Mouse (Mus musculus) lung, embryonic 16.5 days (tissue): Measurements from ENCODE around the gene Hirip3. TPM values are rescaled to one million over a fixed set of nuclear protein-coding genes. Genes with fewer than 3 reads are reported as not detected.

Experiments
- ATAC-seq: fragments of 200-750 bp; cut with Nextera tagmentation; 2 replicates; pipeline ENCODE4 v1.8.0; 2017; ENCODE audit warnings: low read depth, mild to moderate bottlenecking, moderate library complexity
- H3K27ac ChIP-seq: fragments of 300-500 bp; sonication (generic); 2 replicates; pipeline ENCODE4 v1.5.1; 2014; ENCODE audit warnings: mild to moderate bottlenecking, control low read depth, low read length
- H3K27me3 ChIP-seq: fragments of 300-500 bp; sonication (generic); 2 replicates; pipeline ENCODE4 v1.6.1; 2014; ENCODE audit warnings: low read depth, low read length, mixed read lengths; ENCODE audit not compliant: control insufficient read depth, insufficient read depth
- H3K36me3 ChIP-seq: fragments of 300-500 bp; sonication (generic); 2 replicates; pipeline ENCODE4 v1.6.1; 2014; ENCODE audit warnings: low read length; ENCODE audit not compliant: control insufficient read depth, insufficient read depth
- H3K4me1 ChIP-seq: fragments of 300-500 bp; sonication (generic); replicated peaks from 2 replicates; pipeline ENCODE4 v1.6.1; 2014; ENCODE audit warnings: low read length, mixed read lengths; ENCODE audit not compliant: control insufficient read depth, insufficient read depth
- H3K4me2 ChIP-seq: fragments of 300-500 bp; sonication (generic); 2 replicates; pipeline ENCODE4 v1.6.1; 2014; ENCODE audit warnings: low read depth, low read length, control low read depth
- H3K4me3 ChIP-seq: fragments of 300-500 bp; sonication (generic); 2 replicates; pipeline ENCODE4 v1.5.1; 2014; ENCODE audit warnings: mild to moderate bottlenecking, low read length, control low read depth
- H3K9ac ChIP-seq: fragments of 300-500 bp; sonication (generic); 2 replicates; pipeline ENCODE4 v1.6.1; 2014; ENCODE audit warnings: low read length, control low read depth
- H3K9me3 ChIP-seq: fragments of 300-500 bp; sonication (generic); 2 replicates; pipeline ENCODE4 v1.6.1; 2016; ENCODE audit warnings: low read length; ENCODE audit not compliant: control insufficient read depth
- WGBS: fragments of 180-500 bp; shearing (Covaris S2); extraction: QIAGEN DNeasy Blood & Tissue Kit; methylation state at CpG from one replicate; pipeline ENCODE4 v1.1.7; 2014; 5-methylcytosine and 5-hydroxymethylcytosine counted together
- polyA plus RNA-seq: library from polyadenylated mRNA; unstranded; fragments of >200 nt; fragmentation: Nextera tagmentation; extraction: Ambion mirVana; gene quantifications from 2 replicates; pipeline ENCODE4 v1.2.1, GENCODE M21; 2015

Hirip3 gene
- polyA plus RNA-seq, 1 experiment from 2014 or later = 30.3 TPM

GRCm38 (mm10) chr7:126867534-126867933 is 5.8 kb downstream of the Hirip3 start:
- Histone ChIP-seq H3K36me3 (peaks cover 51% of the 10 kb centered on the region), H3K4me1 (peaks cover 22% of the 10 kb centered on the region), H3K4me2 (no peak overlapping the region), H3K4me3 (no peak overlapping the region), H3K9me3 (no peaks in the 10 kb centered on the region), H3K27ac (peak overlapping the region; percentile 65), H3K27me3 (no peaks in the 10 kb centered on the region), H3K9ac (no peak overlapping the region)
- WGBS = 63% methylated on average over 2 of the region's 2 CpGs
- ATAC-seq = no peak

- ATAC-seq = peak; percentile 37; the same call in 1 of the 2 replicates
- Histone ChIP-seq H3K36me3 (peaks cover 56% of the 10 kb centered on the region), H3K4me3 (no peak overlapping the region), H3K27me3 (no peaks in the 10 kb centered on the region), H3K9ac (no peak overlapping the region), H3K27ac (peak overlapping the region; percentile 34), H3K9me3 (no peaks in the 10 kb centered on the region), H3K4me1 (peaks cover 19% of the 10 kb centered on the region), H3K4me2 (no peak overlapping the region)
- WGBS = 63% methylated on average over 12 of the region's 12 CpGs
Observed at GRCm38 (mm10) chr7:126868003-126868402, 6.2 kb downstream of the Hirip3 start.

GRCm38 (mm10) chr7:126869780-126870519 is 8.2 kb downstream of the Hirip3 start:
- H3K4me2 ChIP-seq = no peak overlapping the region
- 90% methylated on average over 23 of the region's 23 CpGs for WGBS
- H3K36me3 ChIP-seq = peaks cover 75% of the 10 kb centered on the region
- H3K4me3 ChIP-seq = no peak overlapping the region
- no peak overlapping the region for H3K27ac ChIP-seq
- H3K27me3 ChIP-seq = no peaks in the 10 kb centered on the region
- no peaks in the 10 kb centered on the region for H3K9me3 ChIP-seq
- H3K9ac ChIP-seq = no peak overlapping the region
- H3K4me1 ChIP-seq = peaks cover 2% of the 10 kb centered on the region; the same call in 1 of the 2 replicates
- no peak for ATAC-seq

GRCm38 (mm10) chr7:126870520-126870891 is 8.7 kb downstream of the Hirip3 start:
- Histone ChIP-seq H3K9ac (no peak overlapping the region), H3K36me3 (peaks cover 72% of the 10 kb centered on the region), H3K4me3 (no peak overlapping the region), H3K4me2 (no peak overlapping the region), H3K27me3 (no peaks in the 10 kb centered on the region), H3K4me1 (peaks cover 2% of the 10 kb centered on the region; the same call in 1 of the 2 replicates), H3K9me3 (no peaks in the 10 kb centered on the region), H3K27ac (no peak overlapping the region)
- ATAC-seq = no peak
- WGBS = 94% methylated on average over 2 of the region's 2 CpGs

- 100% methylated on average over 1 of the region's 1 CpGs for WGBS
- peaks cover 8% of the 10 kb centered on the region for H3K4me1 ChIP-seq
- no peak for ATAC-seq
- no peaks in the 10 kb centered on the region for H3K9me3 ChIP-seq
- no peak overlapping the region for H3K9ac ChIP-seq
- no peak overlapping the region for H3K27ac ChIP-seq
- H3K36me3 ChIP-seq = peaks cover 66% of the 10 kb centered on the region
- no peak overlapping the region for H3K4me2 ChIP-seq
- no peak overlapping the region for H3K4me3 ChIP-seq
- no peaks in the 10 kb centered on the region for H3K27me3 ChIP-seq
Observed at GRCm38 (mm10) chr7:126877239-126877638, 15.5 kb downstream of the Hirip3 start.

- peak overlapping the region; percentile 76; the same call in 1 of the 2 replicates for H3K4me3 ChIP-seq
- no peak for ATAC-seq
- H3K4me1 ChIP-seq = peaks cover 19% of the 10 kb centered on the region
- 61% methylated on average over 6 of the region's 6 CpGs for WGBS
- peak overlapping the region; percentile 68 for H3K27ac ChIP-seq
- H3K36me3 ChIP-seq = peaks cover 32% of the 10 kb centered on the region
- no peaks in the 10 kb centered on the region for H3K27me3 ChIP-seq
- H3K4me2 ChIP-seq = peak overlapping the region; percentile 65
- H3K9ac ChIP-seq = no peak overlapping the region
- no peaks in the 10 kb centered on the region for H3K9me3 ChIP-seq
Observed at GRCm38 (mm10) chr7:126881040-126881439, 19.3 kb downstream of the Hirip3 start.

- H3K27me3 ChIP-seq = no peaks in the 10 kb centered on the region
- H3K4me3 ChIP-seq = peak overlapping the region; percentile 76
- peaks cover 12% of the 10 kb centered on the region for H3K36me3 ChIP-seq
- H3K4me2 ChIP-seq = peak overlapping the region; percentile 65
- WGBS = 1% methylated on average over 14 of the region's 15 CpGs
- no peaks in the 10 kb centered on the region for H3K9me3 ChIP-seq
- H3K4me1 ChIP-seq = peaks cover 19% of the 10 kb centered on the region
- peak overlapping the region; percentile 88 for H3K9ac ChIP-seq
- ATAC-seq = no peak
- H3K27ac ChIP-seq = peak overlapping the region; percentile 95
Observed at GRCm38 (mm10) chr7:126883731-126884181, 22.0 kb downstream of the Hirip3 start.

- under 1% methylated on average over 54 of the region's 56 CpGs for WGBS
- H3K9me3 ChIP-seq = no peaks in the 10 kb centered on the region
- peak; percentile 98 for ATAC-seq
Observed at GRCm38 (mm10) chr7:126884286-126885164, 22.8 kb downstream of the Hirip3 start, which contains the start of gene Taok2. TSS of gene Taok2 (minus strand) at chr7:126884703.

GRCm38 (mm10) chr7:126887281-126887680 is 25.5 kb downstream of the Hirip3 start:
- Histone ChIP-seq H3K9me3 (no peaks in the 10 kb centered on the region), H3K4me1 (peaks cover 12% of the 10 kb centered on the region; the same call in 1 of the 2 replicates), H3K27ac (no peak overlapping the region), H3K9ac (no peak overlapping the region), H3K36me3 (peaks cover 6% of the 10 kb centered on the region), H3K4me3 (no peak overlapping the region), H3K4me2 (no peak overlapping the region), H3K27me3 (no peaks in the 10 kb centered on the region)
- no peak for ATAC-seq
- 61% methylated on average over 5 of the region's 5 CpGs for WGBS

More at GRCm38 (mm10) chr7:126884286-126885164, 22.8 kb downstream of the Hirip3 start, which contains the start of gene Taok2:
- Histone ChIP-seq H3K27ac (peak within 1 kb of the TSS; percentile 95), H3K9ac (peak within 1 kb of the TSS; percentile 88), H3K4me3 (peak within 1 kb of the TSS; percentile 76), H3K27me3 (no peaks in the 10 kb centered on the region), H3K4me2 (peak within 1 kb of the TSS; percentile 65), H3K4me1 (peaks cover 19% of the 10 kb centered on the region), H3K36me3 (peaks cover 4% of the 10 kb centered on the region)
